Mouse (Mus musculus) monocyte, adult 2 months (primary cell): Measurements from ENCODE around the gene Tmem198.

Source experiments
- DNase-seq, 2 experiments: peaks; one replicate each; pipeline ENCODE4 v3.0.0; 2022; ENCODE audit warnings: low spot score in 2 of 2, low read depth in 1 of 2

Tmem198 gene

GRCm38 (mm10) chr1:75478916-75479634 lies at the start of gene Tmem198, which contains the start of gene Chpf:
Gene Tmem198, plus strand, starts transcription at chr1:75479532.
Gene Chpf, minus strand, starts transcription at chr1:75479307.
- DNase-seq, result peak; percentile 66 to 84

DNA sequence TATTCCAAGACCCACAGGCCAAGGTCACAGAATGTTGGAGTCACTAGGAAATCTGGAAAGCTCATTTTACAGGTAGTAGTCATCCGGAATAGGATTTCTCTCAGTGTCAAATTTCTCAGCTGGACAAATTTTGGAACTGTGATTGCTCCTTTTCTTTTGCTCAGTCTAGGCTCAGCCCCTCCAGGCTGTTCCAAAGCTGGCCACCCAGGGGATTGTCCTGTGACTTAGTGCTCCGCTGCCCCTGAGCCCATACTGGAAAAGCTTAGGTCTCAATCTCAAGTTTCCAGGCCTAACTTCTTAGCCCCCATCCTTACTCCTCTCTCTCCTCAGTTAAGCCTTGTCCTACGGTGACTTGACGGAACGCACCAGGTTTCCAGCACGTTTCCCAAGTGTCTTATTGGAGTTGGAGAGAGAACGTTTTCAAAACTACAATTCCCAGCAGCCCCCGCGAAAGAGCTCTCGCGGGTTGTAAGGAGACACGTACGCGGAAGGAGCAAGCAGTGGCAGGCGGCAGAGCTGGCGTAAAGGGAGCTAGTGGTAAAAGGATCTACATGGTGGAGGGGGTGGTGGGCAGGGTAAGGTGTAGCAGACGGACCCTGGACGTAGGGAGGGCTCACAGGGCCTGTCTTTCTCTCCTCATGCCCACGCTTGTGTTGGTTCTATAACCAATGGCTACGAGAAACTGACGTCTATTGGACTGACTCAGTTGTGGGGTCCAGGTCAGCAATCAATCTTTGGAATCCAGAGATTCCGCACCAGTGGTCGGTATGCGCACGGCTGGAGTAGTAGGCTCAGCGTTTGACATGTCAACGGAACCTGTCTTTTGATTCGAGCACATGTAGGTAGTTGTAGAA lies 43.6 kb upstream of the Tmem198 start, which contains the start of gene Gmppa:
TSS of gene Gmppa (plus strand) at position 456 of the 854 bp plus-strand sequence.
- DNase-seq, result peak in 1 of 2 experiments; percentile 36

DNA sequence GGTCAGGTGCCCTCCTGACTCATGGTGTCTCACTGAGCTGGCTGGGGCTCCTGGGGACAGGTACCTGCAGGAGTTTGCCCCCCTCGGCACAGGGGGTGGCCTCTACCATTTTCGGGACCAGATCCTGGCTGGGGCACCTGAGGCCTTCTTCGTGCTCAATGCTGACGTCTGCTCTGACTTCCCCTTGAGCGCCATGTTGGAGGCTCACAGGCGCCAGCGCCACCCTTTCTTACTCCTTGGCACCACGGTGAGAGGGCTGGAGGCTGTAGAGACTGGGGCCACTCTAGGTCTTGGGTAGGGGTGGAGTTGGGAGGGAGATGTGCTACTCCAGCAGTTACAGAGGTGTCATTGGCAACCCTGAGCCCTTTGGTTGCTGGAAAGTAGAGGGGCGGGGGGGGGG lies 40.5 kb upstream of the Tmem198 start:
- DNase-seq, result no peak

DNA sequence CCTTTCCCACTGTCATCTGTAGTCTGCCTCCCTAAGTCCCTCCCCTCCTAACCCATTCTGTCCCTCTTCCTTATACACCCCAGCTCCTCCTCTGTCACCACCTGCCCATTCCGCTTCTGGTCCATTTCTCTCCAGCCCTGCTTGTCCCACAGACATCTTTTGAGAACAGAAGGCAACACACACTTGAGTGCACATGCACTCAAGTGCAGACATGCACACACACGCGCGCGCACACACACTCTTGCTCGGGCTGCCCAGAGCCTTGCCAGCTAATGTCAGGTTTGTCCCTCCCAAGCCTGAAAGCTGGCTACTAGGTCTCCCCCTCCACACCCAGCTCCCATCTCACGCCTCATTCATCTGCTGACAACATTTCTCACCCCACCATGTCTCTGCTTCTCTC lies 38.7 kb upstream of the Tmem198 start:
- no peak for DNase-seq

GRCm38 (mm10) chr1:75441471-75441996 lies 37.8 kb upstream of the Tmem198 start:
- no peak for DNase-seq

DNA sequence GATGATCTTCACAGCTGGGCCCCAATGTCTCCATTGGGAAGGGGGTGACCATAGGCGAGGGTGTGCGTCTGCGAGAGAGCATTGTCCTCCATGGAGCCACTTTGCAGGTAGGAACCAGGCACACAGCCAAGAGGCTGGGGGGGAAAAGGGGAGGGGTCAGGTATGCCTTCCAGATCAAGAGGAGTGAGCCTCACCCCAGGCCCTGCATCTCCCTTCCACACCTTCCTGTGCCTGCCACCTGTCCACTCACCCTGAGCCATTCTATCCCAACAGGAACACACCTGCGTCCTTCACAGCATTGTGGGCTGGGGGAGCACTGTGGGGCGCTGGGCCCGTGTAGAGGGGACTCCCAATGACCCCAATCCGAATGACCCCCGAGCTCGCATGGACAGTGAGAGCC lies 37.2 kb upstream of the Tmem198 start:
- DNase-seq, result no peak

- DNase-seq, result no peak
Observed at GRCm38 (mm10) chr1:75442811-75443210, 36.5 kb upstream of the Tmem198 start.

GRCm38 (mm10) chr1:75443247-75444024 lies 35.9 kb upstream of the Tmem198 start:
- no peak for DNase-seq

GRCm38 (mm10) chr1:75444208-75444607 lies 35.1 kb upstream of the Tmem198 start:
- DNase-seq, result no peak

DNA sequence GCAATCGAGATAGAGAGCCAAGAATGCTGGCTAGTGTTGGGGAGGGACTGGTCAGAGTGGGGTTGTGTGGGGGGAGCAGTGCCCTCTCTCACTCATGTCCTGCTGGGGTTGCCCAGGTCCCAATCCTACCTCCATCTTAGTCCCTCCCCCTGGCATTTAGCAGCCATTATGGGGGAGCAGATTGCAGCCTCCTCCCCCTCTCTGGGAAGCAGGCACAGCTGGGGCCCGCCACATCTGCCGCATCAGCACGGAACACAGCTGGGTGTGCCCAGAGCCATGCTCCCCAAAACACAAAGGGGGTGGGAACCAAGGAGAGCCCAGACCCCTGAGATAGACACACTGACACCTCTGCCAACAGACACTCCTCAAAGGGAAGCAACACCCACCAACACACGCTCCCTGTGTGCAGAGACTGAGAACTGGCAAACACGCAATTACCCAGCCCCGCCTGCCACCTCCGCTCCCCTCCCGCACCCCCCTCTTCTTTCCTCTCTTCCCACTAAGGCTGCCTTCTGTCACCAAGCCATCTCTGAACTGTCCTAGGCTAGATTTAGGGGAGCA lies 34.1 kb upstream of the Tmem198 start:
- no peak for DNase-seq

DNA sequence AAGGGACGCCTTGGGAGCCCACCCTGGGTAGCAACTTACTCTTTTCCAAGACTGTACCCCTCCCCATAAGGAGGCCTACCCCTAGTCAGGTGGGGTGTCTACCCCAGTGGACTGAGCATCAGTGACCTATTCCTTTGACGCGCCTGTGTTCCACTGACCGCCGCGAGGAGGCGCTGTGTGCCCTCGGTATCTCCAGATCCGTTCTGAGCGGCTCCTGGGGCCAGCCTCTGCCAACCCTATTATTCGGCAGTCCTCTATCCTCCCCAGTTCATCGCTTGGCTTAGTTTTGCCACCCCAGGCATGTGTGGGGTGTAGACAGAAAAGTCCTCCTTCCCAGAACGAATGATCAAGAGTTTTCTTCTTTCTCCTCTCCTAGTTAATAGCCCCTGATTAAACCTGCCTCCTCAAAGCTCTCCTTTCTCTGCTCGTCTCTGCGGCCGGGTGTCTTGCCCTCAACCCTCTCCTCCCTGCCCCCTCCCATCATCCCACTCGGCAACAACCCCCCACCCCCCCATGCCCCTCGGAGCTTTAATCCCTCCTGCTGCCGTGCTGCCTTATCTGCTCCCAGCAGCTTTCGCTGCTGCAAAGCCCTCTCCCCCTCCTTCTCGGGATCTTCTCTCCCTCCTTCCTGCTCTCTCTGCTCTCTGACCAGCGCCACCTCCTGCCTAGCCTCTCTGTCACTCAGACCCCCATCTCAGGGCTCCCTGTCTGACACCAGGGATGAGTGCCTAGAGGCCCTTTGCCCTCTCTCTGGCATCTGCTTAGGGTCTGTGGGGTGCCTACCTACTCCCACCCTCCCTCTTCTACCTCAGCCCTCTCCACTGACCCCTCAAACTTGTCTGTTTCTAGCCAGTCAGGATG lies 33.4 kb upstream of the Tmem198 start:
- DNase-seq, result peak in 1 of 2 experiments; percentile 39

- no peak for DNase-seq
Observed at GRCm38 (mm10) chr1:75446656-75447055, 32.7 kb upstream of the Tmem198 start.

GRCm38 (mm10) chr1:75447265-75448051 lies 31.9 kb upstream of the Tmem198 start:
- no peak for DNase-seq

GRCm38 (mm10) chr1:75448052-75448431 lies 31.3 kb upstream of the Tmem198 start:
- no peak for DNase-seq

DNA sequence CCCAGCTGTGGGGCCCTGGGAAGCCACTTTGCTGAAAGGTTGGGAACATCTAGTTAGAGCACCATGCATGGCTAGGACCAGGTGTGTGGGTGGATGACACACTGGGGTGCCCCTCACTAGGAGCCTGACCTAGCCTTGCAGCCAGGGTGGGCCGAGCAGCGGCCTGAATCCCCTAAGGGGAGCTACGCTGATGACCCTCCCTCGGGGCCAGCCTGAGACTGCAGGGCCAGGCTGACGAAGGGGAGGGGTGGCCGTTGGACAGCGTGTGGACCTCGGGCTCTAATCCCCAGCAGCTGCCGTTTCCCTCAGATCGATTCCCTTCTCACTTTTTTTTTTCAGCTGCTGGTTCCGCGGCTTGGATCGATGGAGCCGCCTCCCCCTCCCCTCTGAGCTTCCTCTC lies 30.4 kb upstream of the Tmem198 start:
- DNase-seq, result no peak

DNA sequence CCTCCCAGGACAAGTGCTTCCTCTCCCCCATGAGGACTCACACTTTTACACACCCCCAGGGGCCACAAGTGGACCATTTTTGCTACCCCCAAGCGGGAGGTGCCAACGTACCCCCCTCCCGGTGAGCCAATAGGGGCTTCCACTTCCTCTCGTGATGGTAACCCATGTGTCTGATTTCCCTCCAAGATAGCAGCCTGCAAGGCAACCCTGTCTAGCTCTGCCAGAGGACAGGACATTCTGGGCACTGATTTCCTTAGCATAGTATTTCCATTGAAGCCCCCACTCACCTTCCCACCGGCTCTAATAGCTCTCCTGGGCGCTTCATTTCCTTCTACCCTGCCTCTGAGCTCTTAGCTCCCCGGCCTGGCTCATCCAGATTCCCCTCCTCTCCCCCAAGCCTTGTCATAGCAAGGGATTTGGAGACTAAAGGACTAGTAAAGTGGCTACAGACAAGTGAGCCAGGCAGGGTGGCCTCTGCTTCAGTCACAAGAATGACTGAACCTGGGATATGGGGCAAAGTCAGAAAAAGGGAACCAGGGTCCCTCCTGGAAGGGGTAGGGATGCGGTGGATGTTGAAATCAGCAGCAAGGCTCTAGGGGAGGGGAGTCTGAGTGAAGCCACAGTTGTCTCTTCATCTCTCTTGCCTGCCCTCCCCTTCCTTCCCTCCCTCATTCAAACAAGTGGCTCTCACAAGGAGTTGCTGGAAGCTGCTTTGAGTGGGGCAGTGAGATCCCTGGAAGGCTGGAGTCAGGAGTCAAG lies 29.8 kb upstream of the Tmem198 start:
- DNase-seq, result no peak

- DNase-seq, result no peak
Observed at GRCm38 (mm10) chr1:75450314-75451005, 28.9 kb upstream of the Tmem198 start, which contains the start of gene Asic4. Gene Asic4, plus strand, starts transcription at chr1:75450436.

DNA sequence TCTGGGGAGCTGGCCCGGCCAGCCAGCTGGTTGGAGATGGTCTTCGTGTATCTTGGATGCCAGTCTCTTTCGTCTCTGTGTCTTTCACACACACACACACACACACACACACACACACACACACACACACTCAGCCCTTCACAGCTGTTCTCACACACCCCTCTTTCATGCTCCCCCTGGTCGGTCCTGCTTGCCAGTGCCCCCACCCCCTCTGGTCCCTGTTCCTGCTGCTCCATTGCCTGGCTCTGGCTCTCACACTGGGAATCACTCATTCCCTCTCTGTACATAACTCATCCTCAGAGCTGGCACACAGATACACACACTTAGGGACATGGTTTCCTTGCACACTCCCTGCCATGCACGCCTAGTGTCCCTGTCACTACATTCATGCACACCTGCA lies 27.4 kb upstream of the Tmem198 start:
- no peak for DNase-seq
